Mouse (Mus musculus): ENCODE results near the gene Wdr34. TPM values are rescaled to one million over a fixed set of nuclear protein-coding genes. Genes with fewer than 3 reads are reported as not detected.

The Wdr34 gene
- polyA plus RNA-seq, 1 experiment from 2014 or later = 34.5 TPM

GRCm38 (mm10) chr2:30078760-30079159 is 30.1 kb upstream of the Wdr34 start:
- WGBS = 61% methylated on average over 4 of the region's 4 CpGs
- Histone ChIP-seq H3K27ac (peak overlapping the region; percentile 97), H3K9ac (peak overlapping the region; percentile 80), H3K27me3 (no peaks in the 10 kb centered on the region), H3K9me3 (no peaks in the 10 kb centered on the region), H3K4me3 (peak overlapping the region; percentile 76), H3K36me3 (peaks cover under 1% of the 10 kb centered on the region; the same call in 1 of the 2 replicates), H3K4me1 (peaks cover 17% of the 10 kb centered on the region), H3K4me2 (peak overlapping the region; percentile 97)
- ATAC-seq (ENCODE audit: borderline replicate concordance, extremely low read depth, low FRiP score, low TSS enrichment) = no peak

- 8% methylated on average over 10 of the region's 10 CpGs for WGBS
- H3K9ac ChIP-seq = peak overlapping the region; percentile 80
- peak overlapping the region; percentile 97 for H3K4me2 ChIP-seq
- 0 out of 2 replicates have a peak, but pooled peaks have one; percentile 9 for ATAC-seq (ENCODE audit: borderline replicate concordance, extremely low read depth, low FRiP score, low TSS enrichment)
- no peaks in the 10 kb centered on the region for H3K9me3 ChIP-seq
- H3K36me3 ChIP-seq = peaks cover 4% of the 10 kb centered on the region; the same call in 1 of the 2 replicates
- peaks cover 17% of the 10 kb centered on the region for H3K4me1 ChIP-seq
- no peaks in the 10 kb centered on the region for H3K27me3 ChIP-seq
- H3K27ac ChIP-seq = peak overlapping the region; percentile 97
- H3K4me3 ChIP-seq = peak overlapping the region; percentile 76
These were observed 29.6 kb upstream of the Wdr34 start for GRCm38 (mm10) chr2:30078349-30078712.

DNA sequence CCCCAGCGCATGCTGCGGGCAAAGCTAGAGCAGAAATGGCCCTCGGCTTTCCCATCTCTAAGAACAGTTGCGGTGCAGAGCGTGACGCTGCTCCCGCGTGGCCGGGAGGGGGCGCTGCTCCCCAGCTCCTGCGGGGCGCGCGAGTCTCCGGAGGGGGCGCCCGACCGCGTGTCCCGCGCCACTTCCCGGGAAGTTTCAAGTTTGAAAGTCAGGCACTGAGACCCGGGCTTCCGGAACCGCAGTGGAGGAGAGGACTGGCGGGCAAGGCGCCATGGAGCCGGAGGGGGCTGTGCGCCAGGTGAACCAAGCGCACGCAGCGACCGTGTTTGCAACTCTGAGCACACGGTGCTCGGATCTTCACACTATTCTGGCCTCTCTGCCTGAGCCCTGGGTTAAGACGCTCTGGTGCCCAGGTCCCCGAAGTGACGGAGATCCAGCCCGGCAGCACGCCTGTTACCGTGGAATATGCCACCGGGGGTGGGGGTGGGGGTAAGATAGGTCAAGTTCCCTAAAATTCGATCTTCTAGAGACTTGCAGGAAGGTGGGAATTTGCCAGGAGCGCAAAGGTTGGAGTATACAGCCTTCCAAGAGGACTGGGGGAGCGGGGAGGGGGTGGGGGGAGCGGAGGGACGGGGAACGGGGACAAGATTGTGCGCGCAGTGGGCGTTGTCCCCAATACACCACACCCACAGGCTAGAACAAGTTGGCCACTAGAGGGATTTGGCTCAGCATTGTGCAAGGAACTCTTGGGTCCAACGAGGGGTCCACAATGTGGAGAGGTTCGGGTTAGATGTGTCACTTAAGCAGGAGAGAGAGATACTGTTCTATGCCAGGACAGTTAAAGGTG is 29.0 kb upstream of the Wdr34 start, which contains the start of gene Pkn3:
Gene Pkn3, plus strand, starts transcription at position 183 of the 847 bp plus-strand sequence.
- Histone ChIP-seq H3K9me3 (no peaks in the 10 kb centered on the region), H3K4me2 (peak within 1 kb of the TSS; percentile 97), H3K4me1 (peaks cover 17% of the 10 kb centered on the region), H3K27ac (peak within 1 kb of the TSS; percentile 97), H3K9ac (peak within 1 kb of the TSS; percentile 80), H3K4me3 (peak within 1 kb of the TSS; percentile 76), H3K36me3 (peaks cover 10% of the 10 kb centered on the region), H3K27me3 (no peaks in the 10 kb centered on the region)
- ATAC-seq (ENCODE audit: borderline replicate concordance, extremely low read depth, low FRiP score, low TSS enrichment) = peak; percentile 82
- under 1% methylated on average over 53 of the region's 53 CpGs for WGBS

GRCm38 (mm10) chr2:30076959-30077358 is 28.3 kb upstream of the Wdr34 start:
- H3K4me1 ChIP-seq = peaks cover 17% of the 10 kb centered on the region
- 64% methylated on average over 6 of the region's 6 CpGs for WGBS
- peak overlapping the region; percentile 97 for H3K27ac ChIP-seq
- peak overlapping the region; percentile 97 for H3K4me2 ChIP-seq
- H3K36me3 ChIP-seq = peaks cover 17% of the 10 kb centered on the region
- no peaks in the 10 kb centered on the region for H3K27me3 ChIP-seq
- H3K9me3 ChIP-seq = no peaks in the 10 kb centered on the region
- no peak overlapping the region; the same call in 1 of the 2 replicates for H3K9ac ChIP-seq
- peak overlapping the region; percentile 76; the same call in 1 of the 2 replicates for H3K4me3 ChIP-seq
- 0 out of 2 replicates have a peak, but pooled peaks have one; percentile 1 for ATAC-seq (ENCODE audit: borderline replicate concordance, extremely low read depth, low FRiP score, low TSS enrichment)

GRCm38 (mm10) chr2:30076439-30076838 is 27.8 kb upstream of the Wdr34 start:
- Histone ChIP-seq H3K4me1 (peaks cover 17% of the 10 kb centered on the region), H3K27me3 (no peaks in the 10 kb centered on the region), H3K27ac (no peak overlapping the region), H3K4me3 (no peak overlapping the region), H3K4me2 (no peak overlapping the region), H3K36me3 (peaks cover 19% of the 10 kb centered on the region), H3K9me3 (no peaks in the 10 kb centered on the region), H3K9ac (no peak overlapping the region)
- no peak for ATAC-seq (ENCODE audit: borderline replicate concordance, extremely low read depth, low FRiP score, low TSS enrichment)
- WGBS = 88% methylated on average over 9 of the region's 9 CpGs

DNA sequence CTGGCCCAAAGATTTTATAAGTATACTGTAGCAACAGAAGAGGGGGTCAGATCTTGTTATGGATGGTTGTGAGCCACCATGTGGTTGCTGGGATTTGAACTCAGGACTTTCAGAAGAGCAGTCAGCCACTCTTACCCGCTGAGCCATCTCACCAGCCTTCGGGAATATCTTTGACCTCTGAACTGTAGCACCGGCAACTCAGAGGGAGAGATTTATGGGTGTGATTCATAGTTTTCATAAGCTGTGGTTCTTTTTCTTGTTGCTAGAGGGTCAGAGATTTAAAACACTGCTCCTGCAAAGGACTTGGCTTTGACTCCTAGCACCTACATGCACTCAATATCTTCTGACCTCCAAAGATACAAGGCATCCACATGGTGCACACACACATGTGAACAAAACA is 26.9 kb upstream of the Wdr34 start:
- Histone ChIP-seq H3K36me3 (peaks cover 20% of the 10 kb centered on the region), H3K27ac (no peak overlapping the region), H3K4me1 (peaks cover 17% of the 10 kb centered on the region), H3K4me3 (no peak overlapping the region), H3K4me2 (no peak overlapping the region), H3K27me3 (no peaks in the 10 kb centered on the region), H3K9me3 (no peaks in the 10 kb centered on the region), H3K9ac (no peak overlapping the region)
- ATAC-seq (ENCODE audit: borderline replicate concordance, extremely low read depth, low FRiP score, low TSS enrichment) = no peak
- WGBS = 48% methylated on average over 3 of the region's 3 CpGs

- Histone ChIP-seq H3K36me3 (peaks cover 43% of the 10 kb centered on the region), H3K4me3 (no peak overlapping the region), H3K4me2 (no peak overlapping the region), H3K4me1 (peaks cover 12% of the 10 kb centered on the region), H3K27me3 (no peaks in the 10 kb centered on the region), H3K27ac (no peak overlapping the region), H3K9me3 (no peaks in the 10 kb centered on the region), H3K9ac (no peak overlapping the region)
- ATAC-seq (ENCODE audit: borderline replicate concordance, extremely low read depth, low FRiP score, low TSS enrichment) = no peak
- 82% methylated on average over 3 of the region's 3 CpGs for WGBS
These were observed 24.6 kb upstream of the Wdr34 start for GRCm38 (mm10) chr2:30073285-30073684.

DNA sequence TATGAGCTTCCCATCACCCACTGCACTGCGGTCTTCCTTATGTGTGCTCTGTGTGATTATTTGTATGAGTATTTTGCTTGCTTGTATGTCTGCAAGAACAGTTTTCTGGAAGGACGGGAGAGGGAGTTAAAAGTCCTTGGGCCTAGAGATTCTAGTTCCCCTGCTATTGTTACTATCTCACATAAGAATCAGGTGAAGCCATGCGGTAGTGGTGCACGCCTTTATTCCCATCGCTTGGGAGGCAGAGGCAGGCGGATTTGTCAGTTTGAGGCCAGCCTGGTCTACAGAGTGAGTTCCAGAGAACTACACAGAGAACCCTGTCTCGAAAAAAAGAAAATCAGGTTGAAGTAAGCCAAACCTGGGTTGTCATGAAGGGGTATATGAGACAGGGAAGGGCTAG is 24.2 kb upstream of the Wdr34 start:
- WGBS = 72% methylated on average over 7 of the region's 7 CpGs
- no peak for ATAC-seq (ENCODE audit: borderline replicate concordance, extremely low read depth, low FRiP score, low TSS enrichment)
- Histone ChIP-seq H3K27ac (no peak overlapping the region), H3K9me3 (no peaks in the 10 kb centered on the region), H3K9ac (no peak overlapping the region), H3K4me1 (peaks cover 13% of the 10 kb centered on the region; the same call in 1 of the 2 replicates), H3K4me2 (no peak overlapping the region), H3K4me3 (no peak overlapping the region), H3K36me3 (peaks cover 45% of the 10 kb centered on the region), H3K27me3 (no peaks in the 10 kb centered on the region)

GRCm38 (mm10) chr2:30067962-30068361 is 19.3 kb upstream of the Wdr34 start:
- Histone ChIP-seq H3K9me3 (no peaks in the 10 kb centered on the region), H3K9ac (peak overlapping the region; percentile 100), H3K27ac (no peak overlapping the region), H3K27me3 (no peaks in the 10 kb centered on the region), H3K4me2 (peak overlapping the region; percentile 56), H3K36me3 (peaks cover 37% of the 10 kb centered on the region), H3K4me3 (peak overlapping the region; percentile 93), H3K4me1 (peaks cover 33% of the 10 kb centered on the region)
- 15% methylated on average over 7 of the region's 7 CpGs for WGBS
- no peak for ATAC-seq (ENCODE audit: borderline replicate concordance, extremely low read depth, low FRiP score, low TSS enrichment)

- peak overlapping the region; percentile 93 for H3K4me3 ChIP-seq
- no peaks in the 10 kb centered on the region for H3K27me3 ChIP-seq
- peak overlapping the region; percentile 56 for H3K4me2 ChIP-seq
- H3K4me1 ChIP-seq = peaks cover 33% of the 10 kb centered on the region
- peak overlapping the region; percentile 100 for H3K9ac ChIP-seq
- H3K9me3 ChIP-seq = no peaks in the 10 kb centered on the region
- peaks cover 30% of the 10 kb centered on the region for H3K36me3 ChIP-seq
- peak; percentile 23; the same call in 1 of the 2 replicates for ATAC-seq (ENCODE audit: borderline replicate concordance, extremely low read depth, low FRiP score, low TSS enrichment)
- H3K27ac ChIP-seq = peak overlapping the region; percentile 100
- under 1% methylated on average over 60 of the region's 69 CpGs for WGBS
These were observed 18.6 kb upstream of the Wdr34 start for GRCm38 (mm10) chr2:30067031-30067888.

DNA sequence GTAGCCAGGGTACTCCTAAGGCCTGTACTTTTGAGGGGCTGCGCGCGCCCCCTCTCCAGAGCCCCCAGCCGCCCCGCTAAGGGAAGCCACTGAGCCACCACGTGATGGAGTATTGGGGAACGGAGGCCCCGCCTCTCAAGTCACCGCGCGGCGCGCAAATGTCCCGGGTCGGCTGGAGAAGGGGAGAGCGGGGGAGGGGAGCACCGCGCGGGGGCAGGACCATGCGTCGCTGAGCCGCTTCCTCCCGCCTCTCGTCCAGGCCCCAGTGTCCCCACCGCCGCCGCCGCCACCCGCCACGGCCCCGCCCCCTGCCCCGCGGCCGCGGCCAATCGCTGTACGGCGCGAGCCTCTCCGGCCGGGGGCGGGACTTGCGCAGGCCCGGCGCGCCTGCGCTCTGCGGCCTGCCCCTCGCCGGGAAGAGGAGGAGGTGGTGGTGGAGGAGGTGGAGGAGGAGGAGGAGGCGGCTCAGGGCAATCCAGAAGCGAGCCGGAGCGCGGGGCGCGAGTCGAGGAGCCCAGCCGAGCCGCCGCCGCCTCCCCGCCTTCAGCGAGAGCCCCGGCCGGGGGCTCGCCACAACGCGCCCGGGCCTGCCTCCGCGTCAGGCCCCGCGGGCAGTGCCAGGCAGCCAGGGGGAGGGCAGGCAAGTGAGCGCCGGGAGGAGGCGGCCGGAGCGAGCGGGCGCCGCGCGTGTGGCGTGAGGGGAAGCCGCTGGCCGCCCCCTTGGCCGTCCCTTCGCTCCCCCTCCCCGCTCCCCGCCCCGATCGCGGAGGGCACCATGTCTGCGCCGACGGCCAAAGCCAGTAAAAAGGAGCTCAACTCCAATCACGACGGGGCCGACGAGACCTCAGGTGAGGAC is 17.6 kb upstream of the Wdr34 start:
- no peaks in the 10 kb centered on the region for H3K27me3 ChIP-seq
- H3K9ac ChIP-seq = peak overlapping the region; percentile 100
- no peaks in the 10 kb centered on the region for H3K9me3 ChIP-seq
- H3K4me3 ChIP-seq = peak overlapping the region; percentile 93
- peak overlapping the region; percentile 78 for H3K4me2 ChIP-seq
- 1% methylated on average over 83 of the region's 101 CpGs for WGBS
- H3K27ac ChIP-seq = peak overlapping the region; percentile 100
- peaks cover 38% of the 10 kb centered on the region for H3K4me1 ChIP-seq
- H3K36me3 ChIP-seq = peaks cover 27% of the 10 kb centered on the region
- ATAC-seq (ENCODE audit: borderline replicate concordance, extremely low read depth, low FRiP score, low TSS enrichment) = peak; percentile 92

All from lung, embryonic 15.5 days (tissue).